ENCODE assay signal across 8 mouse cellular contexts in genomic region chr19:6502035-6502541, GRCm38 (mm10). TPM values are rescaled to one million over a fixed set of nuclear protein-coding genes. Genes with fewer than 3 reads are reported as not detected.
DNase-seq lines count a peak whose midpoint lies in the region; ATAC-seq and TF ChIP-seq lines count a peak whose summit lies in the region.

No protein-coding gene starts in this region.

- no peak for TF ChIP-seq CTCF in midbrain, postnatal 0 days (IDR thresholded peaks at IDR 0.05)

- H3K36me3 ChIP-seq in limb, embryonic 12.5 days = no peaks in the 10 kb centered on the region
- peaks cover 26% of the 10 kb centered on the region for H3K36me3 ChIP-seq in midbrain, postnatal 0 days (ENCODE audit: insufficient read depth, low read length)

- under 1% methylated on average over 25 of the region's 25 CpGs for whole genome bisulfite sequencing in limb, embryonic 12.5 days
- 3% methylated on average over 25 of the region's 25 CpGs for WGBS in midbrain, postnatal 0 days

- peaks cover 100% of the 10 kb centered on the region for H3K27me3 ChIP-seq in limb, embryonic 12.5 days
- H3K27me3 ChIP-seq in midbrain, postnatal 0 days (ENCODE audit: insufficient read depth, low read length) = no peaks in the 10 kb centered on the region

- no peaks in the 10 kb centered on the region for H3K9me3 ChIP-seq in limb, embryonic 12.5 days
- no peaks in the 10 kb centered on the region for H3K9me3 ChIP-seq in midbrain, postnatal 0 days (ENCODE audit: low read length)

- H3K9ac ChIP-seq in limb, embryonic 12.5 days (replicated peaks) = no peak overlapping the region
- H3K9ac ChIP-seq in midbrain, postnatal 0 days (replicated peaks; ENCODE audit: low read length, poor library complexity, severe bottlenecking) = peak overlapping the region; percentile 99

- H3K4me3 ChIP-seq in limb, embryonic 12.5 days (replicated peaks) = peak overlapping the region; percentile 32
- H3K4me3 ChIP-seq in midbrain, postnatal 0 days (ENCODE audit: low read depth, low read length) = peak overlapping the region; percentile 90

- H3K4me1 ChIP-seq in limb, embryonic 12.5 days (replicated peaks) = peaks cover 26% of the 10 kb centered on the region
- H3K4me1 ChIP-seq in midbrain, postnatal 0 days (ENCODE audit: insufficient read depth, low read length) = peaks cover 36% of the 10 kb centered on the region

- DNase-seq in adrenal gland, adult (ENCODE audit: inconsistent age in 2 of 2, low spot score in 1 of 2) = peak; percentile 68 to 83
- no peak for DNase-seq in adrenal gland, postnatal 4 days (ENCODE audit: low spot score in 2 of 2)
- peak; percentile 83 for DNase-seq in cerebellum, adult 9-10 months
- peak; percentile 72 to 74 for DNase-seq in frontal cortex, postnatal 14 days (ENCODE audit: low spot score in 2 of 2)
- peak; percentile 41 to 58 for DNase-seq in kidney, adult 8-10 months
- DNase-seq in midbrain, postnatal 0 days (ENCODE audit: low spot score) = peak; percentile 83
- peak; percentile 26 for DNase-seq in thymus, postnatal 25 days

- no peak for ATAC-seq in limb, embryonic 12.5 days (ENCODE audit: insufficient number of reproducible peaks, insufficient read depth, low FRiP score, low TSS enrichment, low read depth)
- no peak for ATAC-seq in midbrain, postnatal 0 days (ENCODE audit: low FRiP score)

- H3K27ac ChIP-seq in limb, embryonic 12.5 days = no peak overlapping the region
- peak overlapping the region; percentile 95 for H3K27ac ChIP-seq in midbrain, postnatal 0 days (ENCODE audit: low read depth, low read length)

- H3K4me2 ChIP-seq in limb, embryonic 12.5 days = peak overlapping the region; percentile 68
- peak overlapping the region; percentile 95 for H3K4me2 ChIP-seq in midbrain, postnatal 0 days (ENCODE audit: low read depth, low read length, poor library complexity, severe bottlenecking)

RNA-seq across cellular contexts. Expression of gene Slc22a12, which starts 40.7 kb away (rescaled TPM):
- 10 to 100 TPM in 1 of 2 experiments, under 1 TPM in 1; 0.37 to 10.1 TPM for total RNA-seq in adrenal gland, postnatal 4 days (2021)
- not detected in 2 replicates for polyA plus RNA-seq in limb, embryonic 12.5 days (2016; fragmentation: Nextera tagmentation; extraction: Ambion mirVana)
- 0.71 TPM in 1 of 2 replicates, not detected in the other for total RNA-seq in midbrain, postnatal 0 days (2014; rRNA removed)
- 0.45 and 0.57 TPM in 2 replicates for polyA plus RNA-seq in midbrain, postnatal 0 days (2015; fragmentation: Nextera tagmentation; extraction: Ambion mirVana)

Comparison
In these comparisons a context has a peak if more than half of its experiments do, and no peak if none do; other contexts are left out.
1. DNase-seq: peak in adrenal gland, adult (2 of 2), cerebellum, adult 9-10 months (single experiment), frontal cortex, postnatal 14 days (2 of 2), kidney, adult 8-10 months (2 of 2), midbrain, postnatal 0 days (single experiment) and thymus, postnatal 25 days (single experiment); none in adrenal gland, postnatal 4 days (0 of 2).